Mouse (Mus musculus) lung, adult 10 weeks (tissue): ENCODE data around the gene Atp12a. TPM values are rescaled to one million over a fixed set of nuclear protein-coding genes. Genes with fewer than 3 reads are reported as not detected.

Source experiments
- polyA plus RNA-seq: library from polyadenylated mRNA; stranded (reverse); fragments of 350-450 nt; fragmentation: Illumina TruSeq; extraction: RNeasy Lipid Tissue Mini Kit (QIAGEN cat#74804); gene quantifications from one replicate; pipeline ENCODE4 v1.2.3, GENCODE M21; 2014; ENCODE audit warnings: low read depth, low replicate concordance; ENCODE audit not compliant: insufficient read depth

Gene Atp12a
- polyA plus RNA-seq, result not detected

GRCm38 (mm10) chr14:56364711-56365237 is at the start of gene Atp12a:
Atp12a (plus strand) TSS chr14:56365068.

GRCm38 (mm10) chr14:56402311-56403071 is 37.6 kb downstream of the Atp12a start, which contains the start of gene Rnf17:
Rnf17 (plus strand) TSS chr14:56402581.

Other genes with a start within 250 kb of the Atp12a start
- not detected for gene Gzme, start 244.4 kb upstream of the Atp12a start, polyA plus RNA-seq
- gene Gzmd, start 232.5 kb upstream of the Atp12a start, polyA plus RNA-seq, result not detected
- not detected for gene Gzmg, start 205.5 kb upstream of the Atp12a start, polyA plus RNA-seq
- gene Gzmn, start 190.5 kb upstream of the Atp12a start, polyA plus RNA-seq, result not detected
- not detected for gene Gzmf, start 153.7 kb upstream of the Atp12a start, polyA plus RNA-seq
- not detected for gene Gzmc, start 130.4 kb upstream of the Atp12a start, polyA plus RNA-seq
- gene Gzmb, start 102.8 kb upstream of the Atp12a start, polyA plus RNA-seq, result 4.9 TPM
- 0.20 TPM for gene Rnf17, start 37.5 kb downstream of the Atp12a start, polyA plus RNA-seq
- 3.9 TPM for gene Cenpj, start 210.4 kb downstream of the Atp12a start, polyA plus RNA-seq
- gene Parp4, start 210.6 kb downstream of the Atp12a start, polyA plus RNA-seq, result 19.2 TPM